Mouse (Mus musculus) induced T-regulatory cell, adult 2 months (primary cell): ENCODE measurements around the gene Igfbp5.

Source experiments
- DNase-seq: peaks from one replicate; pipeline ENCODE4 v3.0.0-alpha.2; 2012; ENCODE audit warnings: low read depth

The Igfbp5 gene

GRCm38 (mm10) chr1:72809951-72810675, 64.6 kb downstream of the Igfbp5 start:
- DNase-seq, result no peak

- no peak for DNase-seq
Measured at GRCm38 (mm10) chr1:72809304-72809703, 65.4 kb downstream of the Igfbp5 start.
